Mouse (Mus musculus) lung, postnatal 36 days (tissue): Measurements from ENCODE around the gene Mdp1.
A peak's percentile ranks its signal among the peaks of the same experiment; 100 is the strongest.

Experiments
- DNase-seq: peaks from one replicate; pipeline ENCODE4 v3.0.0; 2022; ENCODE audit warnings: mixed read lengths

The Mdp1 gene

DNA sequence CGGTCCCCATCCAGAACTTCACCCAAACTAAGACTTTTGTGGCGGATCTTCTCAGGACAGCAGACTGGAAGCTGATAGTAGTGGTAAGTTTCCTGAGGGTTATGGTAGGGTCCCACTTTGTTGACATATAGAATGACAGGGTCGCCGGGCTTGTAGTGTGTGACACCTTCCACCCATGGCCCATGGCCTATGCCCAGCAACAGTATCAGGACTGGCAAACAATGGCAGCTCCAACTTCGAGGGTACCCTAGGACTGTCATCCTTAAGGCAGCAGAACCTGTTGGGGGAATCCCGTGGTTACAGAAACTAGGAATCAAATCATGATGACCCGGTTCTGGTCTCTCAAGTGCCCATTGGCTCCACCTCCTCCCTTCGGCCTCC is 17.6 kb downstream of the Mdp1 start:
- no peak for DNase-seq

- DNase-seq, result no peak
These were observed 19.0 kb downstream of the Mdp1 start for GRCm38 (mm10) chr14:55641291-55641690.

- no peak for DNase-seq
These were observed 19.5 kb downstream of the Mdp1 start for GRCm38 (mm10) chr14:55640816-55641215.

GRCm38 (mm10) chr14:55637795-55638194 is 22.5 kb downstream of the Mdp1 start, which contains the start of gene Gm49378:
Gene Gm49378 (minus strand): TSS chr14:55637895.
- no peak for DNase-seq

- DNase-seq, result peak; percentile 95
These were observed 24.7 kb downstream of the Mdp1 start, which contains the start of gene Ipo4 for GRCm38 (mm10) chr14:55635523-55636007. Gene Ipo4 (minus strand): TSS chr14:55635957.

GRCm38 (mm10) chr14:55634874-55635522 is 25.3 kb downstream of the Mdp1 start:
- peak; percentile 18 for DNase-seq

DNA sequence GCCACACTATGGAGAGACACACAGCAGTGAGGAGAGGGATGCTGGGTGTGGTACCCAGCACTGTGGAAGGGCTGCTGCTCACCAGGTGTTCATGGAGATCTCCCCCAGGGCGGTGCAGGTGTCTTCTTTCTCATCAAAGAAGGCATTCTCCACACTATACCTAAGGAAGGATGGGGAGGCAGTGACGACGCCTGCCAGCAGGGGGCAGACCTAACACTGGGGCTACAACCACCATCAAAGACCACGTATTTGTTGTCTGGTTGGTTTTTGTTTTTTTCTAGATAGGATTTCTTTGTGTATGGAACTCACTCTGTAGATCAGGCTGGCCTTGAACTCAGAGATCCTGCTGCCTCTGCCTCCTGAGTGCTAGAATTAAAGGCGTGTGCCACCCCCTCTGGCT is 31.0 kb downstream of the Mdp1 start:
- DNase-seq, result peak; percentile 76

DNA sequence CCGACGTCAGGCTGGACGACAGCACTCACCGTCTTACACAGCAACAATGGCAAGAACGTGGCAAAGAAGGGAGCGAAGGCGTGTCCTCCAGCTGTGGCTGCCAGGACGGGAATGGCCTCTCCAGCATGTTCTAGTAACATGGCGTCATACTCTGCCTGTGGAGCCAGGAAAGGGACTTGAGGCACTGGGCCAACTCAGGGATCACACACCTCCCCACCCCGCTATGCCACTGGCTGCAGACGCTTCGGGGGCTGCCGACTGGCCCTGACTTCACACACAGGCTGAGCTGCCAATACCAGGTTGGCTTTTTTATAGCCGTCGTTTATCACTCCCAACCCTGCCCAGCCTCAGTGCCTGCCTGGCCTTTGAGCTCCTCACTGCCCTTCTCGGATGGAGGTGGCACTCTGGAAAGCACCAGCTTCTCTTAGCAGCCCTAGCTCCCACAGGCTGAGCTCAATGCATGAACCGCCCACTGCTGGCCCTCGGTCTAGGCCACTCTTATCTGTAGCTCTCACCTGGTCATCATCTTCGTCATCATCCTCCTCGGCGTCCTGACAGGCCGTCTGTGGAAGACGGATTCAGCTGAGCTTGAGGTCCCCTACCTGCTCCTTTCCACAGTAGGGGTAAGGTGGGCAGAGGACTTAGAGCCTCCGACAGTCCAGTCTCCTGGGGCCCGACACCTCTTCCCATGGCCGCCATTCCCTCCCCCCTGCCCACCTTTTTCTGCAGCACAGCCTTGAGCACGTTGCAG is 32.1 kb downstream of the Mdp1 start:
- no peak for DNase-seq

GRCm38 (mm10) chr14:55618486-55619195 is 41.7 kb downstream of the Mdp1 start:
- DNase-seq, result no peak

- DNase-seq, result peak; percentile 57
These were observed 42.5 kb downstream of the Mdp1 start, which contains the start of gene Rec8 for GRCm38 (mm10) chr14:55617822-55618221. Gene Rec8 (plus strand): TSS chr14:55618037.

DNA sequence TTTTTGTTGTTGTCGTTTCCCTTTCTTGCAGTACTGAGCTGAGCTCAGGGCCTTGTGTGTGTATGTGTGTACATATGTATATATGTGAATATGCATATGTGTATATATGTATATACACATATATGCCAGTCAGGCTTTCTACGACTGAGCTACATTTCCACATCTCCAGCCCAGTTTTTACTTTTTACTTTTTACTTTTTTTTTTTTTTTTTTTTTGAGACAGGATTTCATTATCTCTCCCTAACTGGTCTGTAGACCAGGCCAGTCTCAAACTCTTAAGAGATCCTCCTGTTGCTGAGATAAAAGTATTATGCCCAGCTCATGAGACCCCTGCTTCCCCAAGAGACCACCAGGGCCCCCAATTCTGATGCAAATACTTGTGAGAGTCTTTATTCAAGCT is 43.5 kb downstream of the Mdp1 start:
- no peak for DNase-seq

DNA sequence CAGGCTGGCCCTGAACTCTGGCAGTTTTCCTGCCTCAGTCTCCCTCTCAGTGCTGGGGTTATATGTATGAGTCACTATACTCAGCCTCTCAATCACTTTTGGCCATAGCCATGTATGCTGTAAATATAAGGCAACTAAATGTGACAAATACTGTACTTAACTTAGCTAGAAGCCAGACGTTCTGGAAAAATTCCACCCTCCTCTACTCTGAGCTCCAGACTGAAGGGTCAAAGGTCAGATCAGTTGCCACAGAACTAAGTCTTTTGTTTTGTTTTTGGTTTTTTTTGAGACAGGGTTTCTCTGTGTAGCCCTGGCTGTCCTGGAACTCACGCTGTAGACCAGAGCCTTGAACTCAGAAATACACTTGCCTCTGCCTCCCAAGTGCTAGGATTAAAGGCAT is 44.4 kb downstream of the Mdp1 start:
- no peak for DNase-seq

- no peak for DNase-seq
These were observed 45.6 kb downstream of the Mdp1 start for GRCm38 (mm10) chr14:55614565-55615178.

DNA sequence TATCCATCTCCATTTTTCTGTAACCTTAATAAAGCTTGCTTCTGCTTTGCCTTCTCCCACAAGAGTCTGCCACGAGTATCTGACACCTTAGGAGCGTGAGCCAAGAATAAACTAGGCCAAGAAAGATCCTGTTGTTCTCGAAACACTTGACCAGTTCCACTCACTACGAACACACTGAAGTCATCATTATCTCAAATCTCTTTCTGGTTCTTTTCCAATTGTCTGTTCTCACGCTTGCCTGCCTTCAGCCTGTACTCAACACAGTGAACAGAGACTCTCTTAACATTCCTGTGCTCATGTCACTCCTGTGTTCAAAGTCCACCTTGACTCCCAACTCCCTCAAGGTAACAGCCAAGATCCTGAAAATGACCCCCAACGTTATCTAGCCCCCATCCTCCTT is 47.0 kb downstream of the Mdp1 start:
- DNase-seq, result no peak

DNA sequence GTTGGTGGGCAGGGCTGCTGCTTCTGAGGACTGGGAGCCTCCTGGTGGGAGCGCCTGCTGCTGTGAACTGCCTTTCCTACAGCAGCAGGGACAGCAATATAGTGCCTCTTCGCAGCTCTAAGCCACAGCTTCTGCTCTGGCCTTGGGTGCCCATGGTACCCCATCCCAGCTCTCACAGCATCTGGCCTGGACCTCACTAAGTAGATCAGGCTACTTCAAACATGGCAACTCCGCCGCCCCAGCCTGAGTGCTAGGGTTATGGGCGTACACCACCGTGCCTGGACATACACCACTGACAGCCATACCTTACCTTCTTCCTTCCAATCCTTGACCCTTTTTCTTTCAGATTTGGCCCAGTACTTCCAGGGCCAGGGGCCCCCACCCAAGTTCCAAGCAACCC is 52.0 kb downstream of the Mdp1 start:
- DNase-seq, result no peak
